Mouse (Mus musculus) CH12.LX (cell line): Measurements from ENCODE around the gene Plekha5. TPM values are rescaled to one million over a fixed set of nuclear protein-coding genes. Genes with fewer than 3 reads are reported as not detected.

Experiments
- DNase-seq: peaks from one replicate; pipeline ENCODE4 v3.0.0-alpha.2; 2013; ENCODE audit errors: extremely low read depth
- H3K27ac ChIP-seq: 2 replicates; pipeline ENCODE4 v1.5.1; 2012; ENCODE audit warnings: low read depth, mild to moderate bottlenecking, control low read depth, moderate library complexity; ENCODE audit not compliant: insufficient read depth
- H3K27me3 ChIP-seq: replicated peaks from 2 replicates; pipeline ENCODE3; 2012; ENCODE audit warnings: inconsistent platforms
- H3K36me3 ChIP-seq, 2 experiments: replicated peaks in 1 of 2; 2 replicates each; pipeline versions ENCODE3 to v1.6.1; 2012; ENCODE audit warnings: inconsistent platforms in 1 of 2, low read length in 1 of 2, mild to moderate bottlenecking in 1 of 2, mixed read lengths in 1 of 2, moderate library complexity in 1 of 2; ENCODE audit not compliant: control insufficient read depth in 1 of 2, insufficient read depth in 1 of 2
- H3K4me1 ChIP-seq, 2 experiments: 2 replicates each; pipeline ENCODE4 v1.6.1; 2012; ENCODE audit warnings: inconsistent platforms in 1 of 2, moderate library complexity in 1 of 2; ENCODE audit not compliant: insufficient read depth in 2 of 2, control insufficient read depth in 1 of 2
- H3K4me2 ChIP-seq: 2 replicates; pipeline ENCODE4 v1.6.1; 2012; ENCODE audit warnings: low read depth, mild to moderate bottlenecking, control low read depth; ENCODE audit not compliant: poor library complexity, insufficient read depth, severe bottlenecking
- H3K4me3 ChIP-seq, 3 experiments: fragments of 150-350 bp in 1 of 3; sonication (generic) in 1 of 3; replicated peaks in 1 of 3; 2 replicates each; pipeline versions ENCODE3 to v1.5.1; 2011 to 2012; ENCODE audit warnings: low read depth in 2 of 3, low read length in 2 of 3, mild to moderate bottlenecking in 2 of 3, moderate library complexity in 2 of 3, control low read depth in 1 of 3, improper control_type of control experiment in 1 of 3, inconsistent platforms in 1 of 3, mixed read lengths in 1 of 3; ENCODE audit not compliant: poor library complexity in 1 of 3
- H3K79me2 ChIP-seq: replicated peaks from 2 replicates; pipeline ENCODE4 v1.6.1; 2012; ENCODE audit warnings: mild to moderate bottlenecking, moderate library complexity; ENCODE audit not compliant: control insufficient read depth, poor library complexity, insufficient read depth, severe bottlenecking; ENCODE audit errors: extremely low read depth
- H3K9ac ChIP-seq: 2 replicates; pipeline ENCODE4 v1.6.1; 2012; ENCODE audit warnings: low read depth, mild to moderate bottlenecking, control low read depth, moderate library complexity; ENCODE audit not compliant: insufficient read depth
- H3K9me3 ChIP-seq: replicated peaks from 2 replicates; pipeline ENCODE3; 2012; ENCODE audit warnings: low read length, inconsistent platforms, mixed read lengths
- BHLHE40 ChIP-seq: IDR thresholded peaks from 2 replicates; pipeline ENCODE4 v1.6.1; 2011; ENCODE audit warnings: mild to moderate bottlenecking, low read depth, low read length, improper control_type of control experiment
- CHD1 ChIP-seq: IDR thresholded peaks from 2 replicates; pipeline ENCODE4 v1.6.1; 2012; ENCODE audit warnings: low read depth, low read length, improper control_type of control experiment, inconsistent platforms
- CHD2 ChIP-seq: IDR thresholded peaks from 2 replicates; pipeline ENCODE4 v1.6.1; 2011; ENCODE audit warnings: low read length, improper control_type of control experiment
- ELF1 ChIP-seq: IDR thresholded peaks from 2 replicates; pipeline ENCODE4 v1.6.1; 2014; ENCODE audit warnings: low read depth, mild to moderate bottlenecking, inconsistent platforms, low read length, improper control_type of control experiment
- ETS1 ChIP-seq: conservative IDR thresholded peaks from 2 replicates; pipeline ENCODE4 v1.6.1; 2012; ENCODE audit warnings: low read depth, mild to moderate bottlenecking, inconsistent platforms, low read length, improper control_type of control experiment, moderate library complexity
- HCFC1 ChIP-seq: IDR thresholded peaks from 2 replicates; pipeline ENCODE4 v1.6.1; 2012; ENCODE audit warnings: low read depth, mild to moderate bottlenecking, inconsistent platforms, low read length, improper control_type of control experiment
- MAX ChIP-seq: IDR thresholded peaks from 2 replicates; pipeline ENCODE4 v1.6.1; 2011; ENCODE audit warnings: low read length, improper control_type of control experiment
- MYC ChIP-seq: IDR thresholded peaks from 2 replicates; pipeline ENCODE4 v1.6.1; 2011; ENCODE audit warnings: low read depth, mild to moderate bottlenecking, improper control_type of control experiment, low read length
- PAX5 ChIP-seq: IDR thresholded peaks from 2 replicates; pipeline ENCODE4 v1.6.1; 2012; ENCODE audit warnings: low read length, inconsistent platforms, mixed read lengths
- POLR2AphosphoS2 ChIP-seq: IDR thresholded peaks from 2 replicates; pipeline ENCODE4 v1.6.1; 2011; ENCODE audit warnings: low read depth, low read length, improper control_type of control experiment
- RCOR1 ChIP-seq: conservative IDR thresholded peaks from 2 replicates; pipeline ENCODE4 v1.6.1; 2012; ENCODE audit warnings: low read depth, mild to moderate bottlenecking, inconsistent platforms, low read length, improper control_type of control experiment
- SIN3A ChIP-seq: IDR thresholded peaks from 2 replicates; pipeline ENCODE4 v1.6.1; 2012; ENCODE audit warnings: low read length, improper control_type of control experiment, inconsistent platforms
- SMC3 ChIP-seq: IDR thresholded peaks from 2 replicates; pipeline ENCODE4 v1.6.1; 2011; ENCODE audit warnings: low read depth, low read length, improper control_type of control experiment
- TBP ChIP-seq: conservative IDR thresholded peaks from 2 replicates; pipeline ENCODE4 v1.6.1; 2011; ENCODE audit warnings: low read depth, low read length, improper control_type of control experiment
- TCF12 ChIP-seq: IDR thresholded peaks from 2 replicates; pipeline ENCODE4 v1.6.1; 2014; ENCODE audit warnings: low read depth, mild to moderate bottlenecking, inconsistent platforms, low read length, improper control_type of control experiment
- USF1 ChIP-seq: IDR thresholded peaks from 2 replicates; pipeline ENCODE4 v1.6.1; 2014; ENCODE audit warnings: low read depth, mild to moderate bottlenecking, inconsistent platforms, low read length, improper control_type of control experiment
- USF2 ChIP-seq: conservative IDR thresholded peaks from 2 replicates; pipeline ENCODE4 v1.6.1; 2011; ENCODE audit warnings: low read depth, low read length, improper control_type of control experiment
- ZC3H11A ChIP-seq: IDR thresholded peaks from 2 replicates; pipeline ENCODE4 v1.6.1; 2012; ENCODE audit warnings: low read depth, mild to moderate bottlenecking, inconsistent platforms, low read length, improper control_type of control experiment
- ZKSCAN1 ChIP-seq: IDR thresholded peaks from 2 replicates; pipeline ENCODE4 v1.6.1; 2012; ENCODE audit warnings: low read depth, inconsistent platforms, low read length, improper control_type of control experiment, borderline replicate concordance
- ZMIZ1 ChIP-seq: IDR thresholded peaks from 2 replicates; pipeline ENCODE4 v1.6.1; 2012; ENCODE audit warnings: low read depth, mild to moderate bottlenecking, inconsistent platforms, low read length, improper control_type of control experiment
- dilution Hi-C: fragments of 300-500 bp; cut with MboI; formaldehyde crosslinking; loops from 2 replicates; pipeline ENCODE4 v1.14.3; 2020; ENCODE audit warnings: low sequenced_read_pairs; ENCODE audit not compliant: extremely low pct_unique_long_range_greater_than_20kb, extremely low pct_ligation_motif_present
- in situ Hi-C: fragments of 300-500 bp; cut with MboI; formaldehyde crosslinking; loops from 3 replicates; pipeline ENCODE4 v1.14.3; 2019; ENCODE audit warnings: low sequenced_read_pairs, low pct_ligation_motif_present, low pct_unique_long_range_greater_than_20kb, mixed read lengths
- polyA plus RNA-seq: library from polyadenylated mRNA; unstranded; fragments of >175 nt; gene quantifications from 2 replicates; pipeline ENCODE4 v1.2.1, GENCODE M21; 2012; ENCODE audit warnings: low read depth; ENCODE audit not compliant: insufficient read length
- total RNA-seq, 2 experiments: library from RNA; depleted of rRNA; stranded (reverse); fragments of 300-350 nt in 1 of 2; fragments of >200 nt in 1 of 2; gene quantifications; 2 replicates each; pipeline ENCODE4 v1.2.3; 2012 to 2014

Gene Plekha5
- total and polyA plus RNA-seq, 3 experiments, result 0.12 to 0.38 (median 0.27) TPM

DNA sequence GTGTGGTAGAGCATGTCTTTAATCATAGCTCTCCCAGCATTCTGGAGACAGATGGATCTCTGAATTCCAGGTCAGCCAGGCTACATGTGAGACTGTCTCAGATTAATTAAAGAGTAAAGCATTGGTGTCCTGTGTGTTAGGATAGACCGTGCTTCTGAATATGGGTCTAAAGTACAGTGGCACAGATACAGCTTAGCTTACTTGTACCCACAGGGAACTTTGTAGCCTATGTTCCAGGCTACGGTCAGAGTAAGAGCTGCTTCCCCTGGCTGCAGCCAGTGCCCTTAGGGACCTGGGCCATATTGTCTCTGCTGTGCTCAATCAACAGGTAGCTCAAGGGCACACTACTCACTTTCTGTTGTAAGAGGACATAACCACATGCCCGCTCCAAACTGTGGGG lies 30.5 kb downstream of the Plekha5 start:
- dilution Hi-C loops, result no loop called here

DNA sequence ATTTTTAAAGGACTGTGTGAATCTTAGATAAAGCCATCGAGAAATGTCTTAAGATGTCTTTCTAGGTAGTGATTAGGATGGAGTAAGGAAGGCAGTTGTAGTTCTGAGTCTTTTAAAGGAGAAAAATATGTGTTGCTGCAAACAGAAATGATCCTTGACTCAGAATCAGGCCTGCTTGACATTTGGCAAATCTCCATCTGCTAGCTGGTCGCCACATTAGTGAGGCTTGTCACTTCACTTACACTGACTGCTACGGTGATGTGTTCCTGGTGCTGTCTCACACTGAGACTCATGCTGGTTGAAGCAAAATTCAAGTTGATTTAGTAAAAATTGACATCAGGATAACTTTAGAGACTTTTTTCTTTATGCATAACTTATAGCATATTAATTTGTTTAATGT lies 32.0 kb downstream of the Plekha5 start:
- TF ChIP-seq MAX (no peak), ZC3H11A (no peak), MYC (no peak), USF1 (no peak), TCF12 (no peak), USF2 (no peak), ETS1 (no peak), SMC3 (no peak), BHLHE40 (no peak), POLR2AphosphoS2 (no peak), CHD1 (no peak), HCFC1 (no peak)
- TF ChIP-seq, all 38 proteins: peak for 0

More for the DNA sequence above, 30.5 kb downstream of the Plekha5 start:
- Histone ChIP-seq H3K9ac (no peak overlapping the region), H3K4me1 (peaks cover 4 to 7% of the 10 kb centered on the region in 2 experiments; a peak in 1 of 4 replicates), H3K4me3 (no peak overlapping the region), H3K36me3 (no peaks in the 10 kb centered on the region), H3K9me3 (no peaks in the 10 kb centered on the region), H3K79me2 (no peaks in the 10 kb centered on the region), H3K4me2 (no peak overlapping the region), H3K27me3 (no peaks in the 10 kb centered on the region), H3K27ac (no peak overlapping the region)
- TF ChIP-seq PAX5 (no peak), ZMIZ1 (no peak), ZKSCAN1 (no peak), TCF12 (no peak), ELF1 (no peak), MYC (no peak), TBP (no peak), RCOR1 (no peak), SIN3A (no peak), CHD2 (no peak)
- no peak for DNase-seq
- in situ Hi-C loops, result loop anchor here (25.0 kb wide), 1 partner anchor 983 kb away; no protein-coding TSS in a partner anchor

More for the DNA sequence above, 32.0 kb downstream of the Plekha5 start:
- dilution Hi-C loops, result no loop called here
- H3K4me1 ChIP-seq, result peaks cover 4 to 7% of the 10 kb centered on the region in 2 experiments; a peak in 1 of 4 replicates
- no peak overlapping the region for H3K4me2 ChIP-seq
- in situ Hi-C loops, result loop anchor here (25.0 kb wide), 1 partner anchor 981 kb away; no protein-coding TSS in a partner anchor
- no peak overlapping the region for H3K9ac ChIP-seq
- no peaks in the 10 kb centered on the region for H3K9me3 ChIP-seq
- no peaks in the 10 kb centered on the region for H3K27me3 ChIP-seq
- no peak overlapping the region for H3K4me3 ChIP-seq
- no peak for DNase-seq
- H3K79me2 ChIP-seq, result no peaks in the 10 kb centered on the region
- H3K36me3 ChIP-seq, result no peaks in the 10 kb centered on the region
- no peak overlapping the region for H3K27ac ChIP-seq
